ENCODE assay signal across 8 mouse cellular contexts in the genomic region with DNA sequence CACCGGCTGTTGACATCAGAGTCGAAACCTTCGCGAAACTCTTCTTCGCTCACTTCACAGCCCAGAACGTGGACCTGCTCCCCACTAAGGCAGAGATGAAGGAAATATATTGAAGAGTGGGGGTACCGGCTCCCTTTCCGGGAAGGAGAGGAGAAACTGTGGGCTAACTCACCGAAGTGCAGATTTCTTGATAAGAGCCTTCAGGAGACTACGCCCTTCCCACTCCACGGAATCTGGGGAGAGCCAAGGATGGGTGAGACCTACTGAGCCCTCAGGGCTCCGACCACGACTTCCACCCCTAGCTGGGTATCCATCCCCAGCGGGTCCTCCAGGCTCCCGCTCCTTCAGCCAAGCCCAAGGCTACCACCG. TPM values are rescaled to one million over a fixed set of nuclear protein-coding genes. Genes with fewer than 3 reads are reported as not detected.
A peak's percentile ranks its signal among the peaks of the same experiment; 100 is the strongest.
DNase-seq lines count a peak whose midpoint lies in the region; ATAC-seq and TF ChIP-seq lines count a peak whose summit lies in the region.

No protein-coding gene starts in this region.

- no peak for TF ChIP-seq EP300 in stomach, postnatal 0 days (optimal IDR thresholded peaks at IDR 0.05)

- DNase-seq in gastrocnemius, adult 2 months, result no peak
- no peak for DNase-seq in gastrocnemius, postnatal 36 days
- no peak for DNase-seq in thymus, adult 2 months
- no peak for DNase-seq in thymus, adult 18-20 months
- no peak for DNase-seq in stomach, postnatal 0 days (ENCODE audit: low spot score)
- DNase-seq in gastrocnemius, postnatal 10 days, result no peak
- no peak for DNase-seq in urinary bladder, postnatal 36 days (ENCODE audit: low spot score in 2 of 2)

- peaks cover 8% of the 10 kb centered on the region for H3K36me3 ChIP-seq in thymus, adult 2 months (ENCODE audit: control insufficient read depth, insufficient read depth, low read length)
- peaks cover 54% of the 10 kb centered on the region for H3K36me3 ChIP-seq in liver, embryonic 12.5 days
- H3K36me3 ChIP-seq in stomach, postnatal 0 days (ENCODE audit: control insufficient read depth, insufficient read depth, low read length), result peaks cover 9% of the 10 kb centered on the region; the same call in 1 of the 2 replicates

- peak overlapping the region; percentile 92 for H3K4me3 ChIP-seq in gastrocnemius, adult 2 months
- H3K4me3 ChIP-seq in thymus, adult 2 months (ENCODE audit: control insufficient read depth, insufficient read depth, low read length), result peak overlapping the region; percentile 59
- H3K4me3 ChIP-seq in liver, embryonic 12.5 days, result peak overlapping the region; percentile 99
- H3K4me3 ChIP-seq in stomach, postnatal 0 days (ENCODE audit: low read depth, low read length), result peak overlapping the region; percentile 97

- peak overlapping the region; percentile 91 for H3K4me2 ChIP-seq in liver, embryonic 12.5 days
- peak overlapping the region; percentile 89 for H3K4me2 ChIP-seq in stomach, postnatal 0 days (replicated peaks; ENCODE audit: low read depth)

- peaks cover 14% of the 10 kb centered on the region for H3K4me1 ChIP-seq in thymus, adult 2 months (replicated peaks; ENCODE audit: control insufficient read depth, insufficient read depth, low read length)
- peaks cover 34% of the 10 kb centered on the region for H3K4me1 ChIP-seq in liver, embryonic 12.5 days
- no peaks in the 10 kb centered on the region; the same call in 1 of the 2 replicates for H3K4me1 ChIP-seq in stomach, postnatal 0 days (replicated peaks; ENCODE audit: control insufficient read depth, insufficient read depth)

- H3K9ac ChIP-seq in liver, embryonic 12.5 days, result peak overlapping the region; percentile 99
- peak overlapping the region; percentile 78 for H3K9ac ChIP-seq in stomach, postnatal 0 days (ENCODE audit: low read length)

- H3K9me3 ChIP-seq in liver, embryonic 12.5 days (replicated peaks), result no peaks in the 10 kb centered on the region
- H3K9me3 ChIP-seq in stomach, postnatal 0 days (ENCODE audit: control insufficient read depth, low read length), result no peaks in the 10 kb centered on the region

- no peak for TF ChIP-seq POLR2A in thymus, adult 2 months (IDR thresholded peaks at IDR 0.05; ENCODE audit: control insufficient read depth, extremely low read depth, insufficient read depth, low read length, poor library complexity)

- no peak for TF ChIP-seq CTCF in gastrocnemius, adult 2 months (IDR thresholded peaks at IDR 0.05)
- no peak for TF ChIP-seq CTCF in thymus, adult 2 months (IDR thresholded peaks at IDR 0.05; ENCODE audit: borderline replicate concordance, control insufficient read depth, extremely low read depth, insufficient read depth, low read length, poor library complexity)
- TF ChIP-seq CTCF in stomach, postnatal 0 days (IDR thresholded peaks at IDR 0.05; ENCODE audit: low read depth), result no peak

- intact Hi-C loops in gastrocnemius, adult 2 months (cut with DNase I), result loop anchor here (2.0 kb wide), 1 partner anchor 29 kb away; no protein-coding TSS in a partner anchor
- intact Hi-C loops in gastrocnemius, postnatal 36 days (cut with DNase I), result loop anchor here (10.0 kb wide), 1 partner anchor 885 kb away; a partner anchor contains a TSS

- WGBS in thymus, adult 2 months, result 3% methylated on average over 16 of the region's 16 CpGs
- WGBS in liver, embryonic 12.5 days (ENCODE audit: insufficient replicate concordance), result 1% methylated on average over 16 of the region's 16 CpGs
- WGBS in stomach, postnatal 0 days, result 2% methylated on average over 16 of the region's 16 CpGs

- H3K27me3 ChIP-seq in thymus, adult 2 months (ENCODE audit: control insufficient read depth, insufficient read depth, low read length), result no peaks in the 10 kb centered on the region
- no peaks in the 10 kb centered on the region for H3K27me3 ChIP-seq in liver, embryonic 12.5 days (replicated peaks)
- H3K27me3 ChIP-seq in stomach, postnatal 0 days (ENCODE audit: control insufficient read depth, insufficient read depth, low read length), result no peaks in the 10 kb centered on the region

- H3K27ac ChIP-seq in gastrocnemius, adult 2 months, result peak overlapping the region; percentile 99
- peak overlapping the region; percentile 14; the same call in 1 of the 2 replicates for H3K27ac ChIP-seq in thymus, adult 2 months (ENCODE audit: control insufficient read depth, insufficient read depth, low read length)
- peak overlapping the region; percentile 98 for H3K27ac ChIP-seq in liver, embryonic 12.5 days
- peak overlapping the region; percentile 98 for H3K27ac ChIP-seq in stomach, postnatal 0 days (replicated peaks)

- ATAC-seq in liver, embryonic 12.5 days, result no peak
- no peak; the same call in none of the 2 replicates for ATAC-seq in stomach, postnatal 0 days (ENCODE audit: low FRiP score, low TSS enrichment)

RNA-seq across cellular contexts. Expression of a gene that starts 1.1 kb away (rescaled TPM):
- total RNA-seq in gastrocnemius, adult 2 months (2021), result 100 to 1,000 TPM; 217 to 261 TPM
- total RNA-seq in gastrocnemius, postnatal 36 days (2021), result 100 to 1,000 TPM; 171 to 246 TPM
- polyA plus RNA-seq in thymus, adult 2 months (2012; rRNA removed), result 133 and 148 TPM in 2 replicates
- 14.0 and 15.2 TPM in 2 replicates for polyA plus RNA-seq in liver, embryonic 12.5 days (2016; fragmentation: Nextera tagmentation; extraction: Ambion mirVana)
- polyA plus RNA-seq in stomach, postnatal 0 days (2015; fragmentation: Nextera tagmentation; extraction: Ambion mirVana), result 13.1 and 14.9 TPM in 2 replicates
- total RNA-seq in gastrocnemius, postnatal 10 days (2021), result 100 to 1,000 TPM; 237 to 249 TPM

RNA-seq across cellular contexts. Expression of a gene that starts 2.5 kb away (rescaled TPM):
- 10 to 100 TPM; 33.0 to 45.2 TPM for total RNA-seq in gastrocnemius, adult 2 months (2021)
- total RNA-seq in gastrocnemius, postnatal 36 days (2021), result 10 to 100 TPM; 29.0 to 34.6 TPM
- polyA plus RNA-seq in thymus, adult 2 months (2012; rRNA removed), result 69.4 and 75.3 TPM in 2 replicates
- polyA plus RNA-seq in liver, embryonic 12.5 days (2016; fragmentation: Nextera tagmentation; extraction: Ambion mirVana), result 88.1 and 91.8 TPM in 2 replicates
- polyA plus RNA-seq in stomach, postnatal 0 days (2015; fragmentation: Nextera tagmentation; extraction: Ambion mirVana), result 73.1 and 73.4 TPM in 2 replicates
- 10 to 100 TPM; 46.9 to 53.2 TPM for total RNA-seq in gastrocnemius, postnatal 10 days (2021)

RNA-seq across cellular contexts. Expression of a gene that starts 11.1 kb away (rescaled TPM):
- 100 to 1,000 TPM; 194 to 232 TPM for total RNA-seq in gastrocnemius, adult 2 months (2021)
- total RNA-seq in gastrocnemius, postnatal 36 days (2021), result 100 to 1,000 TPM; 142 to 178 TPM
- 270 and 395 TPM in 2 replicates for polyA plus RNA-seq in thymus, adult 2 months (2012; rRNA removed)
- polyA plus RNA-seq in liver, embryonic 12.5 days (2016; fragmentation: Nextera tagmentation; extraction: Ambion mirVana), result 260 and 270 TPM in 2 replicates
- 536 and 544 TPM in 2 replicates for polyA plus RNA-seq in stomach, postnatal 0 days (2015; fragmentation: Nextera tagmentation; extraction: Ambion mirVana)
- total RNA-seq in gastrocnemius, postnatal 10 days (2021), result 100 to 1,000 TPM; 195 to 228 TPM

RNA-seq across cellular contexts. Expression of a gene that starts 15.2 kb away (rescaled TPM):
- not detected for total RNA-seq in gastrocnemius, adult 2 months (2021)
- not detected for total RNA-seq in gastrocnemius, postnatal 36 days (2021)
- 6.0 and 6.5 TPM in 2 replicates for polyA plus RNA-seq in thymus, adult 2 months (2012; rRNA removed)
- 2.8 and 3.3 TPM in 2 replicates for polyA plus RNA-seq in liver, embryonic 12.5 days (2016; fragmentation: Nextera tagmentation; extraction: Ambion mirVana)
- polyA plus RNA-seq in stomach, postnatal 0 days (2015; fragmentation: Nextera tagmentation; extraction: Ambion mirVana), result 119 and 125 TPM in 2 replicates
- under 1 TPM in 1 of 2 experiments, not detected in 1; 0.38 TPM for total RNA-seq in gastrocnemius, postnatal 10 days (2021)

RNA-seq across cellular contexts. Expression of a gene that starts 15.8 kb away (rescaled TPM):
- 10 to 100 TPM; 19.2 to 21.8 TPM for total RNA-seq in gastrocnemius, adult 2 months (2021)
- 10 to 100 TPM; 12.6 to 16.5 TPM for total RNA-seq in gastrocnemius, postnatal 36 days (2021)
- 36.5 and 43.4 TPM in 2 replicates for polyA plus RNA-seq in thymus, adult 2 months (2012; rRNA removed)
- polyA plus RNA-seq in liver, embryonic 12.5 days (2016; fragmentation: Nextera tagmentation; extraction: Ambion mirVana), result 39.5 and 40.9 TPM in 2 replicates
- 34.4 and 38.5 TPM in 2 replicates for polyA plus RNA-seq in stomach, postnatal 0 days (2015; fragmentation: Nextera tagmentation; extraction: Ambion mirVana)
- total RNA-seq in gastrocnemius, postnatal 10 days (2021), result 10 to 100 TPM; 22.2 to 28.9 TPM

Comparison
In these comparisons a context has a peak if more than half of its experiments do, and no peak if none do; other contexts are left out.
1. H3K27ac ChIP-seq: peak in every context shown above with its lines; median percentile 99 in gastrocnemius, adult 2 months; 98 in liver, embryonic 12.5 days; 98 in stomach, postnatal 0 days; 14 in thymus, adult 2 months.